Mouse (Mus musculus) midbrain, embryonic 10.5 days (tissue): ENCODE measurements around the gene Jph3. TPM values are rescaled to one million over a fixed set of nuclear protein-coding genes. Genes with fewer than 3 reads are reported as not detected.
A peak's percentile ranks its signal among the peaks of the same experiment; 100 is the strongest.

ENCODE experiments used
- DNase-seq: peaks from one replicate; pipeline ENCODE4 v3.0.0-alpha.2; 2017; ENCODE audit warnings: low spot score
- H3K27ac ChIP-seq: fragments of 300-500 bp; sonication (generic); replicated peaks from 2 replicates; pipeline ENCODE4 v1.5.1; 2016; ENCODE audit warnings: mild to moderate bottlenecking
- H3K27me3 ChIP-seq: fragments of 300-500 bp; sonication (generic); 2 replicates; pipeline ENCODE4 v1.6.1; 2016; ENCODE audit warnings: low read depth, mild to moderate bottlenecking; ENCODE audit not compliant: poor library complexity, severe bottlenecking
- H3K36me3 ChIP-seq: fragments of 300-500 bp; sonication (generic); 2 replicates; pipeline ENCODE4 v1.6.1; 2016; ENCODE audit warnings: mild to moderate bottlenecking, moderate library complexity
- H3K4me1 ChIP-seq: fragments of 300-500 bp; sonication (generic); 2 replicates; pipeline ENCODE4 v1.6.1; 2016
- H3K4me3 ChIP-seq: fragments of 300-500 bp; sonication (generic); 2 replicates; pipeline ENCODE4 v1.5.1; 2016; ENCODE audit warnings: mild to moderate bottlenecking, moderate library complexity
- H3K9me3 ChIP-seq: fragments of 300-500 bp; sonication (generic); replicated peaks from 2 replicates; pipeline ENCODE4 v1.6.1; 2016; ENCODE audit warnings: mild to moderate bottlenecking
- WGBS: fragments of 180-500 bp; shearing (Covaris S2); methylation state at CpG from one replicate; pipeline ENCODE4 v1.1.7; 2016; 5-methylcytosine and 5-hydroxymethylcytosine counted together
- polyA plus RNA-seq: library from polyadenylated mRNA; unstranded; fragments of >200 nt; fragmentation: Nextera tagmentation; extraction: Ambion mirVana; gene quantifications from 2 replicates; pipeline ENCODE4 v1.2.1, GENCODE M21; 2016

Jph3 gene
- polyA plus RNA-seq, 1 experiment from 2014 or later = 11.9 TPM

DNA sequence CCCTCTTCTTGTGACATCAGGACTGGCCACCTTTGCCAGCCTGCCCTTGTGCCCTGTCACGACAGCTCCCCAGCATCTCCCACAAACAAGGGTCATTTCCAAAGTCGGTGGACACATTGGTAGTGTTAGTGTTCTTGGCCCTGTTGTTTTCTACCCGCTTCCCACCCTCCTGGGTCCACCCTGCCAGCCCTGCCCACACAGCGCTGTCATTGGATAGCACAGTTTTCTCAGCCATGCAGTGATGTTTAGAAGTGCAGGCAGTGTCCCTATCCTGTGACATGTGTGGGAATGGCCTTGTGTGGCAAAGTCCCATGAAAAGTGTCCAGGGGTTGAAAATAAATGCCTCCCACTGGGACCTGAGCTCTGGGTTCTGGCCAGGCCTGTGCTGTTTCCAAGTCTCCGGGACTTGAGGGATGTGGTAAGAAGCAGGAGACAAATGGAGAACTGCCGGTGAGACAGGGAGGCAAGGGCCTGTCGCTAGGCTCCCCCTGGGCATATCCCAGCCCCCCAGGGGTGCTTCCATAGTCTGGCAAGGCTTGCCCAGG, 36.2 kb downstream of the Jph3 start:
- Histone ChIP-seq H3K27ac (no peak overlapping the region), H3K4me3 (no peak overlapping the region), H3K9me3 (no peaks in the 10 kb centered on the region), H3K36me3 (no peaks in the 10 kb centered on the region), H3K27me3 (no peaks in the 10 kb centered on the region), H3K4me1 (peaks cover 15% of the 10 kb centered on the region)
- DNase-seq = no peak
- 79% methylated on average over 7 of the region's 7 CpGs for WGBS

DNA sequence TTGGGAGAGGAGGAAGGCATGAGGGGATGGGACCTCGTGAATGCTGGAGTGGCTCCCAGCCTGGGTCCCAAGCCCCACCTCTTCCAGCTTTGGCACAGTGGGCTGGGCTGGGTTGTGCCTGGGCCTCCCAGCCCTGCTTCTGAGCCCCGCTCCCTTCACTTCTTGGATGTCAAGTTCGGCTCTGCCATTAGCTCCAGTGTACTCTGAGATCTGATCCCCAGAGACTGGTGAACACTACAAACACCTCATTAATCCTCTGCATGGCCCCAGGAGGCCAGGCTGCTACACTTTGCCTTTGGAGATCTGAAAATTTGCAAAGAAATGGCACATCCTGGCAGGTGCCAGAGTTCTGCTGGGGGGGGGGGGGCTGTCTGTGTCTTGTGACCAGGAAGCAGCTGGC, 39.7 kb downstream of the Jph3 start:
- H3K27ac ChIP-seq = 0 out of 2 replicates have a peak overlapping the region, but pooled peaks have one; percentile 2
- no peaks in the 10 kb centered on the region for H3K36me3 ChIP-seq
- H3K4me3 ChIP-seq = no peak overlapping the region
- no peaks in the 10 kb centered on the region for H3K9me3 ChIP-seq
- H3K27me3 ChIP-seq = no peaks in the 10 kb centered on the region
- DNase-seq = no peak
- WGBS = 69% methylated on average over 3 of the region's 3 CpGs
- peaks cover 32% of the 10 kb centered on the region for H3K4me1 ChIP-seq

DNA sequence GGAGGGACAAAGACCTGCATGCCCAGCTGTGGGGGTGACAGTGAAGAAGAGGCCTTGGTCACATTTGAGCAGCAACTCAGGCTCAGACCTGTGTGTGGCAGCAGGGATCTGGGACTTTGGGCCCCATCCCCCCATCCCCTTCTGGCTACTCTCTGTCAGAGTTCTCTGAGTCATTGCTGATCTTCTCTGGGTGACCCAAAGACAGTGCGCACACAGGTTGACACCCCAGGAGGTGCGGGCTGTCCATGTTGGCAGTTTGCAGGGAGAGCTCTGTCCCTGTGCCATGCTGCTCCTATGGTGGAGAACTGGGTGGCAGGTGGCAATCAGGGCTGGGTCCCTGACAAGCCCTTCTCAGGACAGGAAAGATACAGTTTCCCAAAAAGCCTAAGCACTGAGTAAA, 40.2 kb downstream of the Jph3 start:
- Histone ChIP-seq H3K36me3 (no peaks in the 10 kb centered on the region), H3K9me3 (no peaks in the 10 kb centered on the region), H3K4me3 (no peak overlapping the region), H3K4me1 (peaks cover 32% of the 10 kb centered on the region), H3K27ac (no peak overlapping the region), H3K27me3 (no peaks in the 10 kb centered on the region)
- 92% methylated on average over 2 of the region's 2 CpGs for WGBS
- no peak for DNase-seq

DNA sequence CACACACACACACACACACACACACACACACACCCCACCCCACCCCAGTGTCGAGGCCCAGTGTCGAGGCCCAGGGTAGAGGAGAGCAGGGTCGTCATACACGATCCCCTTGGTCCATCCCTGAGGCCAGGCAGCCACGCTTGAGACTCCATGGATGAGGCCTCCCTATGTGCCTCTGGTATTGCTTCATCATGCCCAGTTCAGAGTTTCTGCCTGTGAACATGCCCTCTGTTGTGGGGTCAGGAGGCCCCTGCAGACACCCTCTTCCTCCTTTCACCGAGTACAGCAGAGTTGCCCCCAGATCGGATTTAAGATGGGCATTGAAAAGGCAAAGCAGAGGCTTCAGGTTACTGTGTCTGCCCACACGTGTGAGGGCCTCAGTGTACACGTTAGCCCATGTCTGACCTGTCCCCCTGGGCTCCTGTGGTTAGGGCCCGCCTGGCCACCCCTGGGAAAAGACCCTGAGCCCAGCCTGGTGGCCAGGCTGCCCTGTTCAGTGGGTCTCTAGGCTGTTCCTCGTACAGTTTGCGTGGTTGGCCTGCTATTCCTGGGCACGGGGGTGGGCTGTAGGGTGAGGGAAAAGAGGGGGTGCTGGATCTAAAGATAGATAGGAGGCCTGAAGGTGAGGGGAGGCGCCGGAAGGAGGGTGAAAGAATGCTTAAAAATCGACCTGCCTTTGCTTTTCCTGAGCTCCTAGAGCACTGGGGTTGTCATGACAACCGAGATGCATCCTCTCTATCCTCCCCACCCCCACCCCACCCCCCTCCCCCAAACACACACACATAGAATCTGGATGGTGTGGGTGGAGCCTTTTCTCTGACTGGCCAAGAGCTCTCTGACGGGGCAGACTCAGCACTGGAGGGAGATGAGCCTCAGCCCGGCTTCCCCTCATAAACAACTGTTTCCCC, 41.7 kb downstream of the Jph3 start:
- Histone ChIP-seq H3K9me3 (no peaks in the 10 kb centered on the region), H3K4me3 (peak overlapping the region; percentile 33), H3K27me3 (no peaks in the 10 kb centered on the region), H3K36me3 (no peaks in the 10 kb centered on the region), H3K4me1 (peaks cover 32% of the 10 kb centered on the region), H3K27ac (peak overlapping the region; percentile 81)
- 31% methylated on average over 19 of the region's 19 CpGs for WGBS
- peak; percentile 65 for DNase-seq

DNA sequence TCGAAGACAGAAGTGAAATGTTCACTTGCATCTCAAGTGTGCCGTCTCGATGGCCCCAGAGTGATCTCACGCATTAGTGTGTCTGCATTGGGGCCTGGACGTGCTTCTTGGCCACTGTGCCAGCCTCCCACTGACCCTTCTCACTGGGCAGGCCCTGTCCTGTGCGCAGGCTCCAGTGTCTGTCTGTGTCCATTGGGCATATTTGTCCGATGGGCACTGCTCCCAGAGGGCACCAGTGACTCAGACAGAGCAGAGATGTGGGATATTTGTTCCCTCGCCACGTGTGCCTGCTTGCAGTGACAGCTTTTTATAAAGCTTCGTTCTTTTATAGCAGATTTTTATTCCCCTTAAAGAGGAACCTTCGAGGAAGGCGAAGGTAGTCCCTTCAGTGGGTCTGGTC, 44.5 kb downstream of the Jph3 start:
- peaks cover 32% of the 10 kb centered on the region for H3K4me1 ChIP-seq
- DNase-seq = no peak
- no peak overlapping the region for H3K4me3 ChIP-seq
- no peaks in the 10 kb centered on the region for H3K27me3 ChIP-seq
- 88% methylated on average over 12 of the region's 12 CpGs for WGBS
- no peak overlapping the region for H3K27ac ChIP-seq
- no peaks in the 10 kb centered on the region for H3K36me3 ChIP-seq
- no peaks in the 10 kb centered on the region for H3K9me3 ChIP-seq

DNA sequence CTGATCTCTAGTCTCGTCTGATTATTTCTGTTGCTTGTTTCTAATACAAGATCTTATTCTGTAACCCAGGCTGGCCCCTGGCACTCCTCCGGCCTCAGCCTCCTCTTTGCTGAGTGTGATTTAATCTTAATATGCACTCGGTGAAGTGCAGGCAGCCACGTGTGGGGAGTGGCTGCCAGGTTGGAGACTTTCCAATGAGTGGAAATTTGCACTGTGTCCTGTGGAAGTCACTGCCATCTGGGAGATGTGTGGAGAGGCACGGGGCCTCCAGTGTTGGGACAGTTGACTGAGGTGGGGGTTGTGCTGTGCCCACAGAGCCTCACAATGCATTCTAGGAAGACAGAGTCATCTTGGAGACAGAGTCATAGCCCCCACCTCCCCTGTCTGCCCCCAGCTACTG, 53.1 kb downstream of the Jph3 start:
- 84% methylated on average over 5 of the region's 5 CpGs for whole genome bisulfite sequencing
- Histone ChIP-seq H3K36me3 (no peaks in the 10 kb centered on the region), H3K27me3 (no peaks in the 10 kb centered on the region), H3K9me3 (no peaks in the 10 kb centered on the region), H3K4me3 (no peak overlapping the region), H3K27ac (no peak overlapping the region), H3K4me1 (peaks cover 4% of the 10 kb centered on the region)
- no peak for DNase-seq

DNA sequence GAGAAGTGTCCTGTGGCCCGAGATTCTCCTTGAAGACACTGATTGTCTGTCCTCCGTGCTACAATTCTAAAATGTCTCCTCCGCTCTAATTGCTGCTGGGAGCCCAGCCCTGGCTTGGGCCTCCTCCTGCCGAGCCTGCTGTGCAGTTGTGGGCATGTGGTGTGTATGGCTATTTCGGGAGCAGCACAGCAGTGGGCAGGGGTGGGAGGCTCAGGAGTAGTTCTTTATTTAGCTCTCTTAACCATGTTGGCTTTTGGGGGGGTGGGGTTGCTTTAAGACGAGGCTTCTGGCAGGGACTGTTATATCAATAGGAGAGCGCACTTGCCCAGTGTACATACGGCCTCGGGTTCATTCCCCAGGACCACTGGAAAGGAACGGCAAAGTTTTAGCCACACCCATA, 57.1 kb downstream of the Jph3 start:
- Histone ChIP-seq H3K4me3 (no peak overlapping the region), H3K9me3 (no peaks in the 10 kb centered on the region), H3K27me3 (no peaks in the 10 kb centered on the region), H3K36me3 (peaks cover 15% of the 10 kb centered on the region), H3K4me1 (peaks cover 4% of the 10 kb centered on the region), H3K27ac (no peak overlapping the region)
- 77% methylated on average over 10 of the region's 10 CpGs for WGBS
- DNase-seq = no peak

DNA sequence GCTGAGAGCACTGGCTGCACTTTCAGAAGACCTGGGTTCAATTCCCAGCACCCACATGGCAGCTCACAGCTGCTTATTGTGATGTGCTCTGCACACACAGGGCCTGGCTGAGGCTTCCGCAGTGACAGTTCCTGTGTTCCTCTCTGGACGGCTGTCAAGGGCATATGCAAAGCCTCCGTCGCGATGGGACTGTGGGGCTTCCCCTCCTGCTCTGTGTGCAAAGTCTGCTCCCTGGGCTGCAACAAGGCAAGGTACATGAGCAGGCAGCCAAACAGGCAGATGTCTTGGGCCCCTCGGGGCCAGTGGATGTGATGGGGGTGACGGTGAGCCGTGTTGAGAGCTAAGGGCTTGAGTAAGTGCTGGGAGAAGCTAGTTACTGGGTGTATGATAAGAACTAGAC, 59.4 kb downstream of the Jph3 start:
- DNase-seq = no peak
- Histone ChIP-seq H3K4me1 (peaks cover 4% of the 10 kb centered on the region), H3K9me3 (no peaks in the 10 kb centered on the region), H3K27me3 (no peaks in the 10 kb centered on the region), H3K4me3 (no peak overlapping the region), H3K27ac (no peak overlapping the region), H3K36me3 (peaks cover 27% of the 10 kb centered on the region)
- 89% methylated on average over 8 of the region's 8 CpGs for WGBS

DNA sequence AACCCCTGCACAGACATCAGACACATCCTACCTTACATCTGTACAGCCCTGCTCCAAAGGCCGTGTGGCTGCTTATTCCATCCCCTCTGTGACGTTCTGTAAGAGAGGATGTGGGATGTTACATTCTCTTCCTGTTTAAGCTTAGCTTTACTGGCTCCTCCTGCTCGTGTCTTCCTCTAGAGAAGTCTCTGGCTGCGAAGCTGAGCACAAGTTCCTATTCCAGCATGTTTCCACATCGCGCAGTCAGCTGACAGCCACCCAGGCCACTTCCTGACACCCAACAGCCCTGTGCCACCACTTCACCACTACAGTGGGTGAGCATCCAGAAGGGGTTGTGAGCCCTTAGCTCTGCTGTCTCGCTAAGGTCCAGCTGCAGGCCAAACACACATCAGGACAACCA, 62.7 kb downstream of the Jph3 start:
- no peak for DNase-seq
- peaks cover 58% of the 10 kb centered on the region for H3K36me3 ChIP-seq
- H3K27ac ChIP-seq = no peak overlapping the region
- H3K9me3 ChIP-seq = no peaks in the 10 kb centered on the region
- H3K4me1 ChIP-seq = no peaks in the 10 kb centered on the region
- H3K4me3 ChIP-seq = no peak overlapping the region
- 85% methylated on average over 7 of the region's 7 CpGs for WGBS
- no peaks in the 10 kb centered on the region for H3K27me3 ChIP-seq

DNA sequence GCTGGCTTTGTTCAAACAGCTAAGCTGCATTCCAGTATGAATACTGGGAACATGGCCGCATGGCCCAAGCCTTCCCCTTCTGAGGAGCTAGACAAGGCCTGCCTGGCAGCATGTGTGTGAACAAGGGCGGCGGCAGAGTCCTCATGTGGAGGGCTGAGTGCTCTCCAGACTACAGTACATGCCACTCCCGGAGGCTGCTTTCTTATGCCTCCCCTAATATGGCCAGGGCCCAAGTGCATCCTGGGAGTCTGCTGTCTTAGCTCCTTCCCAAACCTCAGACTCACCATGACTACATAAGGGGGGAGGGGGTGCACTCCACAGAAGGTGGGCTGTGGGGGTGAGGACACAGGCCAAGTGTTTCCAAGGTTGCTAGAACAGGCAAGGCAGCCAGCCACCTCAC, 63.2 kb downstream of the Jph3 start:
- Histone ChIP-seq H3K27me3 (no peaks in the 10 kb centered on the region), H3K9me3 (no peaks in the 10 kb centered on the region), H3K36me3 (peaks cover 62% of the 10 kb centered on the region), H3K27ac (no peak overlapping the region), H3K4me3 (no peak overlapping the region), H3K4me1 (no peaks in the 10 kb centered on the region)
- DNase-seq = no peak
- 88% methylated on average over 4 of the region's 4 CpGs for WGBS

DNA sequence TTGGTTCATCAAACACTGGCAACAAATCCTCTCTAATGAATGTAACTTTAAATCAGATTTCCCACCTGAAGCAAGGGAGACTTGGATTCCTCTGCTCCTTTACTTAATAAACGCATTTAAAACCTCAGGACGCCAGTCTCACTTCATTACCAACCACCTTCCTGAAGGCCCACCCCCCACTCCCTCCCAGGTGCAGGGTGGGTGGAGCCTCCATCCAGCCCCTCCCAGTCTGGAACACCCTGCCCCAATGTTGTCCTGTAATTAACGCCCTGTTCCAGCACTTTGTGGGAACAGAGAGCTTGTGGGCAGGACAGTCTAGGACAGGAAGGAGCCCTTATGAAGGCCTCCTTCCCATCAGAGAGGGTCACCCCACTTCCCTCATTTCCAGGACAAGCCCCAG, 64.7 kb downstream of the Jph3 start:
- 51% methylated on average over 3 of the region's 3 CpGs for WGBS
- no peak overlapping the region for H3K27ac ChIP-seq
- no peak for DNase-seq
- peaks cover 78% of the 10 kb centered on the region for H3K36me3 ChIP-seq
- no peak overlapping the region for H3K4me3 ChIP-seq
- no peaks in the 10 kb centered on the region for H3K9me3 ChIP-seq
- no peaks in the 10 kb centered on the region for H3K27me3 ChIP-seq
- no peaks in the 10 kb centered on the region for H3K4me1 ChIP-seq

DNA sequence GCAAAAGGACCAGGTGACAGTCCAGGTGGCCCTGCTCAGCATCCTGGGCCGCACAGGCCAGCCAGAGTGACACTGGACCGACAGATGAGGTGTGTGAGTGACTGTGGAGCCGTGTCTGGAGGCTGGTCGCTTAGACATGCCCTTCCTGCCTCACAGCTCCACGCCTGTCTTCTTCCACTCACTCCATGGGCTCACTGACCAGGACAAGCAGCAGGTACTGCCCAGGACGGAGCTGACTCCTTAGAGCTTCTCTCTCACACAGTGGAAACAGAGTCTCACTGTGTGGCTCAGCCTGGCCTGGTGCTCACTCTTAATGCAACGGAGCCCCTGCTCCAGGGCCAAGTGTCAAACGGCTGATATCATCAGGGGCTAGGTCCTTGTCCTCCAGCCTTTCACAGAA, 66.0 kb downstream of the Jph3 start:
- Histone ChIP-seq H3K4me3 (no peak overlapping the region), H3K9me3 (no peaks in the 10 kb centered on the region), H3K4me1 (no peaks in the 10 kb centered on the region), H3K27me3 (no peaks in the 10 kb centered on the region), H3K27ac (no peak overlapping the region), H3K36me3 (peaks cover 83% of the 10 kb centered on the region)
- 92% methylated on average over 8 of the region's 8 CpGs for WGBS
- no peak for DNase-seq

DNA sequence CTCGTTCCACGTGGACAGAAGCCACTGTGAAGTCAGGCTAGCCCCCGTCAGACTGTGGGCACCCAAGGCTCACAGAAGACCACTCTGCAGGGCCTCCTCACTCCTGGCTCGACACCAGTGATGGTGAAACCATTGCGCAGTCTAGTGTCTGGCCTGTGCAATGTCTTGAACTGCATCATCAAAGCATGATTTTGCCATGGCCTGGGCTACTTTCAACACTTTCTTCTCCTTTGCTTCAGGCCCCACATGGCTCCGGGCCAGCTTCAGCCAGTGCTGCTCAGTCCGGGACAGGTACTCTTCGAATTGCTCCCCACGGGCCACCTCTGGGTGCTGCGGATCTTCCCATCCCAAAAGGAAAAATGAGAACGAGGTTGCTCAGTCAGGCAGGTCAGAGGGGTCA, 67.0 kb downstream of the Jph3 start:
- H3K9me3 ChIP-seq = no peaks in the 10 kb centered on the region
- no peaks in the 10 kb centered on the region for H3K4me1 ChIP-seq
- H3K27me3 ChIP-seq = no peaks in the 10 kb centered on the region
- no peak for DNase-seq
- H3K4me3 ChIP-seq = no peak overlapping the region
- 90% methylated on average over 11 of the region's 11 CpGs for WGBS
- H3K27ac ChIP-seq = no peak overlapping the region
- H3K36me3 ChIP-seq = peaks cover 87% of the 10 kb centered on the region
